Mouse (Mus musculus): ENCODE data around the gene Cenpe.

- TF ChIP-seq CTCF (IDR thresholded peaks at IDR 0.05; ENCODE audit: low read depth, low read length) (no peak), GATA1 (IDR thresholded peaks at IDR 0.05; ENCODE audit: borderline replicate concordance, low read length) (no peak), GATA2 (IDR thresholded peaks at IDR 0.05; ENCODE audit: borderline replicate concordance, low read depth, low read length) (no peak), POLR2AphosphoS5 (IDR thresholded peaks at IDR 0.05; ENCODE audit: insufficient replicate concordance, low read depth, low read length) (no peak), TAL1 (conservative IDR thresholded peaks at IDR 0.05; ENCODE audit: low read depth, low read length) (no peak)
Observed at GRCm38 (mm10) chr3:135254784-135255183, 42.4 kb downstream of the Cenpe start.

Data from G1E (cell line).